Mouse (Mus musculus) left cerebral cortex, adult 9 months (tissue): ENCODE measurements at regions not wholly inside any gene's neighbourhood (a gene's known extent, or its start where the extent isn't known, plus 50 kb on each side); places are given as distances from the start of the nearest gene placed in this dataset.

Experiments used
- DNase-seq, 2 experiments: peaks; one replicate each; pipeline ENCODE4 v3.0.0; 2022; ENCODE audit warnings: low spot score in 2 of 2

DNA sequence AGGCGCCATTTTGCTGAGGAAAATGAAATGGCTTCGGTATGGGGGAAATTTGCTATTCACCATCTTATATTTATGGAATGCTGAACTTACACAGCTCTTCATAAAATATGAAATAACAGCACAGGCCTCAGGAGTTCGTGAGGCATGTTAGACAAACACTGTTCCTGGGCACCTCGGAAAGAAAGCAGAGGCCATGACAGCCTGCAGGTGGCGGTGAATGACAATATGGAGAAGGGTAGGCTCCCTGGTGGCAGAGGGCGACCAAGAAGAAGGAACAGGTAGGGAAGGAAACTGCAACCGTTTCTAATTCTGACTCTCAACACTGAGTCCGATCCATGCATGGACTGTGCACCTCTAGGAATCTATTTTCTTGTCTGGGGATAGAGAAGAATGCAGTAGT, 553.6 kb upstream of the Tmpo start:
- no peak for DNase-seq

- DNase-seq = no peak
Measured at GRCm38 (mm10) chr10:91732007-91732589, 551.0 kb upstream of the Tmpo start.

DNA sequence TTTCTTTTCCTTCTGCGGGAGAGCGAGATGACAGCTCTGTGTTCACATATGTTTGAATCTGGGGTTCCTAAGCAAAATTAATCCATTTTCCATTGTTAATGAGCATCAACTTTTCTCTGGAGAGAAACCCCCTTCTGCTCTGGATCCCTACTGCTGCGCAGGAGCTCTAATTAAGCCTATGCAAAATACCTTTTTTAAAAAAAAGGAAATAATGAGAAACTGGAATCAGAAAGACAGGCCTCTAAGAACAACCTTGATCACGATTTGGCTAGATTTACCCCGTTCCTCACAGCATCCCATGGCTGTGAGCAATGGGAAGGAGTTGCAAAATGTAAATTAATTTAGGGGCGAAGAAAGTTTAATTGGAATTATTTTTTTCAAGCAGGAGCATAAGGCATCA, 548.9 kb upstream of the Tmpo start:
- DNase-seq = no peak

DNA sequence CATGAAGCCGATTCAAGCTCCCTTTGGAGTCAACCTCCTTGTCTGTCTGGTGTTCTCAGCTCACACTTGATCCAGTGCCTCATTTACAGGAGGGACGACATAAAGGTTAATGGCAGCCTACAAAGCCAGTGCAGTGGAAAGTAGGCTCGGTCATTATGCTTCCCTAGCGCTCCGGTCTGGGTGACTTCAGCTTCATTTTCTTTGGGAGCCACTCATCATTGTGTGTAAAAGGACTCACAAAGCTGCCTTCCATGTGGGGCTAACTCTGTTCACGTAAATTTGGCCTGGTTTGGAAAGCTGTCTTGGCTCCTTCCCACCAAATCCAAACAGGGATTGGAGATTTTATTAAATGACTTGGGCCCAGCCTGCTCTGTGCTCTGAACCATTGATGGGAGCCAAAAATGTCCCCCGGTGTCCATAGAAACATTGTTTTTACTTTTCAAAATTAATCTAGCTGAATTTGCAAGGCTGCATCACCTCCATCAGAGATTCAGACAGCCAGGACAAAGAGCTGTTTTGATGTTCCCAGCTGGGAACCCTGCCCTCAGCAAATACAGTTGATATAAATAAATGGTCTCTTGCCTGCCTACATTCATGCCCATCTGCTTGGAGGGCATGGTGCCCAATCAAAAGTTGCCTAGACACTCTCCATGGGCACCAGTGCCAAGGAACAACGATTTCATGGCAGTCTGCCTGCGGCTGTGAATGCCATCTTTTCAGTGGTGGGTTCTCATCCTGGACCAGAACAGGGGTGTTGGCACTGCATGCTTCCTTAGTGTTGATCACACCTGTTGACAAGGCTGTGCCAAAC, 538.7 kb upstream of the Tmpo start:
- peak in 1 of 2 experiments; percentile 69 for DNase-seq

DNA sequence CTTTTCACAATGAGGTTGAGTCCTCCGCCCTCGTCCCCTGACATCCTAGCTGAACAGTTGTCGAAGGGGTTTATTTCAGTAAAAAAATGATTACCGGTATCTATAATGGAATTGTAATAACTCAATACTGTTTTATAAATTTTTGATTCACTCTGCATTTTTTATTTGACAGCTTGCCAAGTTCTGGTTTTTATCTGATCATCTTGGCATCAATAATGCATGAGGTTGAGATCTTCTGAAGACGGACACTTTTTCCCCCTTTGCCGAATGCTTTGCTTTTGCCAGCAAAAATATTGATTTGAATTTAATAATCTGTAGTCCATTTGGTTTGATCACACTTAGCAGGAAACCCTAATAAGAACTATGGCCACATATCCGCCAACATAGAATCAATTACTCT, 535.5 kb upstream of the Tmpo start:
- DNase-seq = no peak

- no peak for DNase-seq
Measured at GRCm38 (mm10) chr10:91714648-91715047, 533.5 kb upstream of the Tmpo start.

GRCm38 (mm10) chr10:91713529-91713928, 532.4 kb upstream of the Tmpo start:
- DNase-seq = no peak

- no peak for DNase-seq
Measured at GRCm38 (mm10) chr10:91706816-91707215, 525.7 kb upstream of the Tmpo start.

GRCm38 (mm10) chr10:91704751-91705150, 523.6 kb upstream of the Tmpo start:
- DNase-seq = no peak

GRCm38 (mm10) chr10:91701822-91702221, 520.7 kb upstream of the Tmpo start:
- no peak for DNase-seq

DNA sequence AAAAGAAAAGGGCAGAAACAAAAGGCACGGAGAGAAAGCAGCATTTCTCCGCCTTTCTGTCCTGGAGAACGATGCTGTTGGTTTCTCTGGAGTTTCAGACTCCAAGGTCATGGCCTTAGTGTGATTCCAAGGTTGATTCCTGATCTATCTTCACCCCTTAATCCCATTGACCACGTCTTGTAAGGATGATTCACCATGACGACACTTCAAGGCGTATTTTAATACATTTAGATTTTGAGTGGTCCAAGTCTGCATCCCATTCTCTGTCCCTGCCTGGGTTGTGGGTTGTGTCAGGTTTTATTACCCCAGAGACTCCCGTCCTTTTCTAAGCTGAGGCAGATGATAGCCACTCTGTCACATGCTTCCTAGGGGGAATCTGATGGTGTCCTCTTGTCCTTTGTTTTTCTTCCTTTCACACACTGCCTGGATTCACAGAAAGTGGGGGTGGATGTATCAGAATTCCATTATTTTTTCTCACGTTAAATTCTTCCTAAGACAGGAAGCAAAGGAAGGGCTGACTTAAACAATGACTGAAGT, 505.0 kb upstream of the Tmpo start:
- DNase-seq = no peak

DNA sequence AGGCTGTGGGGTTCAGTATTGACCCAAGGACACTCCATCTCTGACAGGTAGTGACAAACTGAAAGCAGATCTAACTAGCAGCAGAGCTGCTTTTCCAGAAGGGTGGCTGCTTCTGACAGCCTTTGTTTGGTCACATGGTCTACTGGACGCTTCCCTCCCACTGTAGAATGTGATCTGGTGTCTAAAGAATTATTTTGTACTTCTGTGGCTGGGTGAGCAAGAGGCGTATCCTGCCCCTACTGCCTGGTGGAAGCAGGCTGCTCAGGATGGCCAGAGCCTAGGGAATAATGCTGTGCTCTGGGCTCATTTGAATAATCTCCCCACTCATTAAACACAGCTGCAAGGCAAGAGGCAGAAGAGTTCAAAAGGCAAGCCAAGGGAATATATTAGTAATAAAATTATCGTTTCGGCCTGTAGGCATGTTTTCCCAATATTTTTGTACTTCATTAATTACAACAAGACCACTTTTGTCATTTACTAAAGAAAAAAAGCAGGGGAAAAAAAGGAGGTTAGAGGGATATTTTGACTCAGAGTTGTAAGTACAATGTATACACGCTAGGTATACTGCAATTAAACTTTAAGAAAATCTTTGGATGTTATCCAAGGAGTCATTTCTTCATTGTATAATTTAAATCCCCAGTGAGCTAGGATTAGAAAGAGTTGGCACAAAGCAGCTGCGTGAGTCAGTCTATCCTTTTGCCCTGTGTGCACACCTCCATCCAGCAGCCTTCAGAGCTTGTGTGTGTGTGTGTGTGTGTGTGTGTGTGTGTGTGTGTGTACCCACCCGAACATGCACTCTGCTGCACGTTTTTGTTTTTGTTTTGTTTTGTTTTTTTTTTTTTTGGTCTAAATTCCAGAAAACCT, 504.3 kb upstream of the Tmpo start:
- no peak for DNase-seq

- DNase-seq = no peak
Measured at GRCm38 (mm10) chr10:91679641-91680040, 498.5 kb upstream of the Tmpo start.

DNA sequence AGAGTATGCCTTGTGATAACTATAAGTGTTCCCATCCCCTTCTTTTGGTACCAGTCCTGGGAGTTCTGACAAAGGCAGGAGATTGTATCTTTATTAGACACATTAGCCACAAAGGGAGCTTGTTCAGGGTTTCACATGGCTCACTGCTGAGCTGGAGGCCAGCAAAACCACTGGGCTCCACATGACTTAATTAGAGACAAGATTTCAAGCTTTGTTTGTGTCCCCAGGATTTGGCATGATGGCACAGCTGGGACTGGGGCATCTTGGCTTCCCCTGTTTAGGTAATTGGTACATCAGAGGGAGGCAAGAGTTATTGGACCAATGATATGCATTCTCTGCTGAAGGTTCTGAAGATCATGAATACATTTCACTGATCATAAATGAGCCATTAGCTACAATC, 456.8 kb upstream of the Tmpo start:
- DNase-seq = no peak

DNA sequence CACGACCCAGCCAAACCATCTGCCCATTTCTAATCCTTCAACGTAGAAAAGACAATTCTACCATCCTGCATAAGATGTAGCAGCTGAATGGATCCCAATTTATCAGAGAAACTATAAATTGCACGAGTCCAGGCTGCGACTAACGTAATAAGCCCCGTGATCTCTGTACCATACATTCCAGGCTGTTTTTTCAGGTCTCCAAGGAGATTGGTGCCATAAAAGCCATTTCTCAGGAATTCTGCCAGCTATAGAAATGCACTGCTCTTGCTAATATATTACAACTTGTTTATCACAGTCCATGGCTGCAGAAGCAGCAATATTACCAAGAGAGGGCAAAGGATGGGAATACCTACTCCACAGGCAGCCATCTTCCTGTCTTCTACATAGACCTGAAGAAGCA, 447.6 kb upstream of the Tmpo start:
- no peak for DNase-seq

DNA sequence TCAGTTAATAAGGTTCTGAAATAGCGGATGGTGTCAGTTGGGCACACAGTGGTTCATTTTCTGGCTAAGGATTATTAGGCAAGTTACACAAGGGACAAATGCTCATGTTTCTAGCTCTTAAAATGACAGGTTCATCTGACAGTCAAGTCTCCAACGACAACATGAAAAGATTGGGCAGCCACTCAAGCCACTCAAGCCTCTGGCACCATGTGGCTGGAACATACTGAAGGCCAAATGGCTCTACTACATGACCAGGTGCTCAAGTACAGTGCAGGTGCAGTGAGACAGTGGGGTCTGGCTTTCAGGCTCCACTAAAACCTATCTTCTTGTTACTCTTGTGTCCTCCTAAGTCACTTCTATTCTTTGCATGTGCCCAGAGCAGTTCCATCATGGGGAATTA, 441.2 kb upstream of the Tmpo start:
- DNase-seq = no peak

GRCm38 (mm10) chr10:91613794-91614479, 432.8 kb upstream of the Tmpo start:
- DNase-seq = no peak

DNA sequence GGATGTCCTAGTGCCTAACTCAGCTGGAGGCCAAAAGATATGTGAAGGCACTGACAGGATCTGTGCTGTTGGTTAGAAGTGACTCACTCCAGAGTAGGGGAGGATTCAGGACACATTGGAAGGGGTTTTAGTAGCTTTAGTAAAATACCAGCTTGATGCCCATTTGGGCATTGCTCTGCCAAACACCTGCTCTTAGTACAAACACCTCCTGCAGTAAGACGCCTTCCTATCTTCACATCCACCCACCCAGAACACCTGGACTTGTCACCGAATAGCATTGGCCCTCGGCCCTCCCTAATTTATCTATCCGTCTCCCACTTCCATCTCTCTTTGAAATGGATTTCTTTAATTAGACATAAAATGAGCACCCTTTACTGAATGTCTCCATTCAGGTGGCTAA, 430.9 kb upstream of the Tmpo start:
- peak; percentile 10 to 58 for DNase-seq

DNA sequence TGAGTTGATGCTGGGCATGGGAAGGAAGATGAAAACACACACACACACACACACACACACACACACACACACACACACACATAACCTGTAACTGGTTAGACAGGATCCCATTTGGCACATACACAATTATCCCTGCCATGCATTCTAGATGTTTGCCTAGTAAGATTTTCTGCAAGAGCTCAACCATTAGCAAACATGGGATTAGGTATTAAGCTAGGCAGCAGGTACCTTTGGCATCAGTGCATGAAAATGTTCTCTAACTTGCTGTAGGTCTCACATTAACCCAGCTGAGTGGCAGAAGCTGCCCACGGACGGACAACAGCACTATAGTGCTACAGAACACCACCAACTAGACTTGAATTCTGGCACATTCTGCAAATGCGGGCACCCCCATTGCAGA, 413.8 kb upstream of the Tmpo start:
- no peak for DNase-seq

- no peak for DNase-seq
Measured at GRCm38 (mm10) chr10:91593378-91593777, 412.3 kb upstream of the Tmpo start.

DNA sequence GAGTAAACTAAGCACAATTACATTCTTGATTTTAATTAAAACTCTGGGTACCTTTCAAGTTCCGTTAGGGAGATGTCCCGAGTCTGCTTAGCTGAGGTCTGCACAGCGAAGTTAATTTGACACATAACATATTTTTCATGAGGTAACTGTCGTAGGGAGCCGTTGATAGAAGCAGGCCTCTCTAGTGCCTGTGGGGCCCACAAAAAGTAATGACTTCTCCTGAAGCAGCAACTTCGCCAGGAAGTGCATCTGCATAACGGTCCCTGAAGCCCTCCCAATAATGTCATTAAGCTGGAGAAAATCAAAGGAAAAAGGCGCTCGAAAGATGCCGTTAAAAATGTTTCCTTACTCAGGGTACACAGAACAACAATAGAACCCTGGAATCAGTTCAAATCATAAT, 410.7 kb upstream of the Tmpo start:
- no peak for DNase-seq

- DNase-seq = no peak
Measured at GRCm38 (mm10) chr10:91591398-91591811, 410.3 kb upstream of the Tmpo start.
